Mouse (Mus musculus): ENCODE results near the gene P2ry13.

Gene P2ry13

GRCm38 (mm10) chr3:59210727-59211126 lies at the start of gene P2ry13:
Gene P2ry13, minus strand, starts transcription at chr3:59210882.
- no peak for DNase-seq (ENCODE audit: low spot score)

- DNase-seq (ENCODE audit: low spot score), result no peak
These were observed 47.3 kb upstream of the P2ry13 start for GRCm38 (mm10) chr3:59257740-59258664.

GRCm38 (mm10) chr3:59250454-59250853 lies 39.8 kb upstream of the P2ry13 start:
- no peak for DNase-seq (ENCODE audit: low spot score)

GRCm38 (mm10) chr3:59248031-59248430 lies 37.3 kb upstream of the P2ry13 start:
- no peak for DNase-seq (ENCODE audit: low spot score)

- peak; percentile 71 for DNase-seq (ENCODE audit: low spot score)
These were observed 32.7 kb upstream of the P2ry13 start for GRCm38 (mm10) chr3:59243384-59243783.

GRCm38 (mm10) chr3:59234878-59235277 lies 24.2 kb upstream of the P2ry13 start:
- DNase-seq (ENCODE audit: low spot score), result no peak

GRCm38 (mm10) chr3:59230912-59231311 lies 20.2 kb upstream of the P2ry13 start:
- DNase-seq (ENCODE audit: low spot score), result peak; percentile 52

- DNase-seq (ENCODE audit: low spot score), result peak; percentile 57
These were observed 18.3 kb upstream of the P2ry13 start for GRCm38 (mm10) chr3:59228730-59229551.

GRCm38 (mm10) chr3:59227696-59228095 lies 17.0 kb upstream of the P2ry13 start:
- no peak for DNase-seq (ENCODE audit: low spot score)

GRCm38 (mm10) chr3:59225411-59225810 lies 14.7 kb upstream of the P2ry13 start:
- DNase-seq (ENCODE audit: low spot score), result no peak

- DNase-seq (ENCODE audit: low spot score), result no peak
These were observed 11.6 kb upstream of the P2ry13 start for GRCm38 (mm10) chr3:59222303-59222702.

GRCm38 (mm10) chr3:59219326-59219725 lies 8.6 kb upstream of the P2ry13 start:
- no peak for DNase-seq (ENCODE audit: low spot score)

- DNase-seq (ENCODE audit: low spot score), result no peak
These were observed 6.5 kb upstream of the P2ry13 start for GRCm38 (mm10) chr3:59217211-59217610.

- DNase-seq (ENCODE audit: low spot score), result no peak
These were observed 1.7 kb upstream of the P2ry13 start for GRCm38 (mm10) chr3:59212404-59212803.

- no peak for DNase-seq (ENCODE audit: low spot score)
These were observed 1.1 kb upstream of the P2ry13 start for GRCm38 (mm10) chr3:59211784-59212183.

- DNase-seq (ENCODE audit: low spot score), result no peak
These were observed 593 bp downstream of the P2ry13 start for GRCm38 (mm10) chr3:59210089-59210488.

- DNase-seq (ENCODE audit: low spot score), result peak; percentile 77
These were observed 1.8 kb downstream of the P2ry13 start for GRCm38 (mm10) chr3:59208650-59209548.

- no peak for DNase-seq (ENCODE audit: low spot score)
These were observed 4.7 kb downstream of the P2ry13 start for GRCm38 (mm10) chr3:59205941-59206340.

- DNase-seq (ENCODE audit: low spot score), result no peak
These were observed 5.8 kb downstream of the P2ry13 start for GRCm38 (mm10) chr3:59204719-59205503.

GRCm38 (mm10) chr3:59203802-59204520 lies 6.7 kb downstream of the P2ry13 start:
- no peak for DNase-seq (ENCODE audit: low spot score)
